7 mouse cellular contexts compared by ENCODE assay signal in the genomic region with DNA sequence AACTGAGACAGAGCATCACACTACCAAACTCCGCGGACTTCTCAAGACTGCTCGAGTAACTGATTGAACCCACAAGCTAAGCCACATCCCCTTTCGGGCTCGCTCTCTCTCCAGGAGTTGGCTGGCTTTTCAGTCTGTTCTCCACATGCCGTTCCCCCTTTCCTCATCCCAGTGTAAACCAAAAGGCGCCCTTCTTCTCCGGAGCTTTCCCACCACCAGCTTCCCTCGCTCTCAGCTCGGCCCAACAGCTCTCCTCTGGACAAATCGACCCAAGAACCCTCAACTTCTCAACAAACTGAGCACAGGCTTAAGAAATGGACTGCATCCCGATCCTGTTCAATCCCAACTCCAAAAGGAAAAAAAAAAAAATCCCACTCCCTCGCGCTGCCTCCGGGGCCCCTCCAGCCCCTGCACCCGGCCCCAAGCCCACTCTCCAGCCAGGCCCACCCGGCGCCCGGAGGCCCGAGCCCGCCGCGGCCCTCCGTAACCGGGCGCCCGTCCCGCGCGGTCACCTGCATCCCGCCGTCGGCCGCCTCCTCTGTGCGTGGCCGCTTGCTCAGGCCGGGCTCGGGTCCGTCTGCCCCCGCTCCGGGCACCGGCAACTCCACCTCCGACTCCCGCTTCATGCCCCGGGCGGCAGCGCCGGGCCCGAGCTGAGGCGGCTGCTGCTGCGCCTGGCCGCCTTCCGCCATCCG. TPM values are rescaled to one million over a fixed set of nuclear protein-coding genes. Genes with fewer than 3 reads are reported as not detected.
A peak's percentile ranks its signal among the peaks of the same experiment; 100 is the strongest.
DNase-seq lines count a peak whose midpoint lies in the region; ATAC-seq lines count a peak whose summit lies in the region.

No protein-coding gene starts in this region.

- H3K4me1 ChIP-seq in forebrain, embryonic 16.5 days (replicated peaks; ENCODE audit: control insufficient read depth, insufficient read depth, low read length) = peaks cover 25% of the 10 kb centered on the region
- peaks cover 20% of the 10 kb centered on the region for H3K4me1 ChIP-seq in stomach, embryonic 14.5 days (ENCODE audit: control insufficient read depth, insufficient read depth, low read length)

- no peaks in the 10 kb centered on the region for H3K9me3 ChIP-seq in forebrain, embryonic 16.5 days (ENCODE audit: control insufficient read depth, low read length)
- no peaks in the 10 kb centered on the region for H3K9me3 ChIP-seq in stomach, embryonic 14.5 days (ENCODE audit: control insufficient read depth, low read depth, low read length)

- H3K27ac ChIP-seq in forebrain, embryonic 16.5 days (ENCODE audit: low read length) = peak overlapping the region; percentile 100
- peak overlapping the region; percentile 99 for H3K27ac ChIP-seq in stomach, embryonic 14.5 days (ENCODE audit: low read length)

- no peaks in the 10 kb centered on the region for H3K27me3 ChIP-seq in forebrain, embryonic 16.5 days (replicated peaks; ENCODE audit: control insufficient read depth, insufficient read depth, low read length)
- H3K27me3 ChIP-seq in stomach, embryonic 14.5 days (ENCODE audit: control insufficient read depth, insufficient read depth, low read length) = no peaks in the 10 kb centered on the region

- peak overlapping the region; percentile 97 for H3K4me3 ChIP-seq in forebrain, embryonic 16.5 days (replicated peaks; ENCODE audit: low read length)
- peak overlapping the region; percentile 94 for H3K4me3 ChIP-seq in stomach, embryonic 14.5 days (ENCODE audit: low read depth, low read length)

- WGBS in forebrain, embryonic 16.5 days = under 1% methylated on average over 46 of the region's 54 CpGs
- under 1% methylated on average over 54 of the region's 54 CpGs for WGBS in stomach, embryonic 14.5 days

- ATAC-seq in forebrain, embryonic 16.5 days = peak; percentile 19
- no peak for ATAC-seq in stomach, embryonic 14.5 days (ENCODE audit: insufficient number of reproducible peaks, insufficient read depth, low FRiP score, low read depth)

- H3K4me2 ChIP-seq in forebrain, embryonic 16.5 days (ENCODE audit: low read length) = peak overlapping the region; percentile 74
- H3K4me2 ChIP-seq in stomach, embryonic 14.5 days (replicated peaks; ENCODE audit: low read depth, low read length) = peak overlapping the region; percentile 73

- no peaks in the 10 kb centered on the region for H3K36me3 ChIP-seq in forebrain, embryonic 16.5 days (ENCODE audit: control insufficient read depth, insufficient read depth)
- no peaks in the 10 kb centered on the region for H3K36me3 ChIP-seq in stomach, embryonic 14.5 days (ENCODE audit: control insufficient read depth, insufficient read depth, low read length)

- H3K9ac ChIP-seq in forebrain, embryonic 16.5 days (replicated peaks; ENCODE audit: low read depth, low read length) = peak overlapping the region; percentile 94
- H3K9ac ChIP-seq in stomach, embryonic 14.5 days (replicated peaks; ENCODE audit: low read depth, low read length) = peak overlapping the region; percentile 96

- DNase-seq in R1 (ENCODE audit: low read depth, low spot score) = peak; percentile 74
- peak; percentile 46 for DNase-seq in cerebellum, adult 11-12 months
- DNase-seq in heart, postnatal 4 days = peak; percentile 55
- peak; percentile 33 to 44 for DNase-seq in layer of hippocampus, postnatal 14 days (ENCODE audit: low spot score in 2 of 2)
- DNase-seq in lung, postnatal 4 days = peak; percentile 52 to 55

RNA-seq across cellular contexts. Expression of gene Rbfox2, which starts 0.8 kb away (rescaled TPM):
- polyA plus RNA-seq in forebrain, embryonic 16.5 days (2015; fragmentation: Nextera tagmentation; extraction: Ambion mirVana) = 212 and 226 TPM in 2 replicates
- total RNA-seq in heart, postnatal 4 days (2021) = 100 to 1,000 TPM; 175 to 186 TPM
- 100 to 1,000 TPM; 228 to 234 TPM for total RNA-seq in layer of hippocampus, postnatal 14 days (2021)
- polyA plus RNA-seq in stomach, embryonic 14.5 days (2014; fragmentation: Nextera tagmentation; extraction: Ambion mirVana) = 90.5 and 93.7 TPM in 2 replicates
